Mouse (Mus musculus): ENCODE data around the gene Tmem179.

DNA sequence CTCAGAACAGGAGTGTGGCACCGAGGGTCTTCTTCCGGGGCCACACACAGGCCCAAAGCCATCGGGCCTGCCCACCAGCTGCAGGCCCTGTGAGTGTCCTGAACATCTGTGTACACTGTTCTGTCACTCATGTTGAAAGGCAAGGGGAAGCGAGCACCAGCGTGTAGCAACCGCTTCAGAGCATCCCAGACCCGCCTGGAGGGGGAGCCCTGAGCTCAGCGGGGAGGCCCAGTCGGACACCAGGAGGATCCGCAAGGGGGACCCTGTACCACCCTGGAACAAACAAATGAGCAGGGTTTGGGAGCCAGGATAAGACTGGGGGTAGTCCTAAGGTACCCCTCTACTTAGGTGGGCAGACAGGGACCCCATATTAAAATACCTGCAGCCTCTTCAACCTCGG, 17.9 kb downstream of the Tmem179 start:
- TF ChIP-seq MYOG (IDR thresholded peaks at IDR 0.05; ENCODE audit: control insufficient read depth in 1 of 3, insufficient read depth in 1 of 3, insufficient read length in 2 of 3, low read depth in 2 of 3): no peak
- TF ChIP-seq POLR2A (IDR thresholded peaks at IDR 0.05; ENCODE audit: insufficient read length, low read depth): no peak
- no peak for TF ChIP-seq USF1 (IDR thresholded peaks at IDR 0.05; ENCODE audit: low read depth)
- TF ChIP-seq CEBPB (IDR thresholded peaks at IDR 0.05; ENCODE audit: insufficient read depth, poor library complexity, severe bottlenecking): no peak
- no peak for TF ChIP-seq TCF3 (IDR thresholded peaks at IDR 0.05; ENCODE audit: insufficient read length, low read depth)
- TF ChIP-seq TCF12 (IDR thresholded peaks at IDR 0.05; ENCODE audit: insufficient read depth, poor library complexity, severe bottlenecking): no peak
- no peak for TF ChIP-seq POLR2AphosphoS2 (IDR thresholded peaks at IDR 0.05; ENCODE audit: insufficient read length, low read depth)
- TF ChIP-seq MAX (IDR thresholded peaks at IDR 0.05; ENCODE audit: low read depth): no peak

Measured in myocyte (in vitro differentiated cells).